Mouse (Mus musculus) lung, postnatal 0 days (tissue): ENCODE data around the gene Ciapin1. TPM values are rescaled to one million over a fixed set of nuclear protein-coding genes. Genes with fewer than 3 reads are reported as not detected.

Source experiments
- ATAC-seq: fragments of 200-750 bp; cut with Nextera tagmentation; 2 replicates; pipeline ENCODE4 v1.8.0; 2017; ENCODE audit warnings: moderate library complexity
- DNase-seq: peaks from one replicate; pipeline ENCODE4 v3.0.0-alpha.2; 2016; ENCODE audit warnings: low spot score
- H3K27ac ChIP-seq: fragments of 300-500 bp; sonication (generic); 2 replicates; pipeline ENCODE4 v1.5.1; 2014; ENCODE audit warnings: antibody characterized with exemption, mild to moderate bottlenecking, low read length, mixed read lengths
- H3K27me3 ChIP-seq: fragments of 300-500 bp; sonication (generic); replicated peaks from 2 replicates; pipeline ENCODE4 v1.6.1; 2014; ENCODE audit warnings: low read length, mixed read lengths; ENCODE audit not compliant: insufficient read depth
- H3K36me3 ChIP-seq: fragments of 300-500 bp; sonication (generic); 2 replicates; pipeline ENCODE4 v1.6.1; 2014; ENCODE audit warnings: low read length, mixed read lengths; ENCODE audit not compliant: insufficient read depth
- H3K4me1 ChIP-seq: fragments of 300-500 bp; sonication (generic); 2 replicates; pipeline ENCODE4 v1.6.1; 2014; ENCODE audit warnings: antibody characterized with exemption, low read depth, low read length, mixed read lengths; ENCODE audit not compliant: insufficient read depth
- H3K4me2 ChIP-seq: fragments of 300-500 bp; sonication (generic); replicated peaks from 2 replicates; pipeline ENCODE4 v1.6.1; 2014; ENCODE audit warnings: low read depth, mild to moderate bottlenecking, low read length, moderate library complexity, mixed read lengths
- H3K4me3 ChIP-seq: fragments of 300-500 bp; sonication (generic); 2 replicates; pipeline ENCODE4 v1.5.1; 2014; ENCODE audit warnings: low read depth, low read length
- H3K9ac ChIP-seq: fragments of 300-500 bp; sonication (generic); replicated peaks from 2 replicates; pipeline ENCODE4 v1.6.1; 2014; ENCODE audit warnings: low read depth, mild to moderate bottlenecking
- H3K9me3 ChIP-seq: fragments of 300-500 bp; sonication (generic); 2 replicates; pipeline ENCODE4 v1.6.1; 2016; ENCODE audit warnings: low read length, mixed read lengths
- CTCF ChIP-seq: IDR thresholded peaks from 2 replicates; pipeline ENCODE4 v1.5.1; 2016; ENCODE audit warnings: antibody characterized with exemption, mild to moderate bottlenecking
- EP300 ChIP-seq: IDR thresholded peaks from 2 replicates; pipeline ENCODE4 v1.6.1; 2016; ENCODE audit warnings: antibody characterized with exemption, mild to moderate bottlenecking, control low read depth
- WGBS: fragments of 180-500 bp; shearing (Covaris S2); extraction: QIAGEN DNeasy Blood & Tissue Kit; methylation state at CpG from one replicate; pipeline ENCODE4 v1.1.7; 2014; 5-methylcytosine and 5-hydroxymethylcytosine counted together
- polyA plus RNA-seq: library from polyadenylated mRNA; unstranded; fragments of >200 nt; fragmentation: Nextera tagmentation; extraction: Ambion mirVana; gene quantifications from 2 replicates; pipeline ENCODE4 v1.2.1, GENCODE M21; 2015

The Ciapin1 gene
- polyA plus RNA-seq, 1 experiment from 2014 or later = 74.5 TPM

DNA sequence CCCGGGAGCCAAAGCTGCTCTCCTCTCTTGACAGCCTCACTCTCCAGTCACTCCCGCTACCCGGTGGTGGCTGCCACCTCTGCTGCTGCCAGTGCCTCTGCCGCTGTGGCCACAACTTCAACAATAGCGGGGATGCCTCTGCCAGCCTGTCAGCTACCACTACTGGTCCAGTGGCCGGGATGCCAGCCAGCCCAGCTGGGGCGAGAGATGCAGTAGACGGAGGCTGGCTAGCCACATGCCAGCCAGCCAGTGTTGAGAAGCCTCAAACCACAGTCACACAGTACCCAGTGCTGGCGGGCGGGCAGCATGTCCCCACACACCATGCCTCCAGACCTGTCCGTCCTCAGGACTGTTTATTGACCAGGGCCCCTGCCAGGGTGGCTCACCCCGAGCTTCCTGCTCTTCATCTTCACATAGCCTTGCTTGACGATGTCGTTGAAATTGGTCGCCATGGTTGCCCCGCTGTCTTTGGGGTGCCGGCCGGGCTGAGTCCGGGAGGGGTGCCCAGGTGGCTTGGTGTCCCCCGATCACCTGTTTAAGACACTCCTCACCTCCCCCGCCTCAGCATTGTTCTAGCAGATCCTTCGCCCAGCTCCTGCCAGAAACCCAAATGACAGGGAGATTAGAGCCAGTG, 32.4 kb upstream of the Ciapin1 start:
- Histone ChIP-seq H3K9me3 (no peaks in the 10 kb centered on the region), H3K4me3 (peak overlapping the region; percentile 29), H3K36me3 (peaks cover 6% of the 10 kb centered on the region; the same call in 1 of the 2 replicates), H3K9ac (peak overlapping the region; percentile 23), H3K27me3 (no peaks in the 10 kb centered on the region), H3K4me1 (peaks cover 34% of the 10 kb centered on the region), H3K4me2 (peak overlapping the region; percentile 69), H3K27ac (0 out of 2 replicates have a peak overlapping the region, but pooled peaks have one; percentile 43)
- ATAC-seq = no peak
- no peak for DNase-seq
- TF ChIP-seq CTCF (no peak), EP300 (no peak)
- WGBS = 4% methylated on average over 20 of the region's 22 CpGs

DNA sequence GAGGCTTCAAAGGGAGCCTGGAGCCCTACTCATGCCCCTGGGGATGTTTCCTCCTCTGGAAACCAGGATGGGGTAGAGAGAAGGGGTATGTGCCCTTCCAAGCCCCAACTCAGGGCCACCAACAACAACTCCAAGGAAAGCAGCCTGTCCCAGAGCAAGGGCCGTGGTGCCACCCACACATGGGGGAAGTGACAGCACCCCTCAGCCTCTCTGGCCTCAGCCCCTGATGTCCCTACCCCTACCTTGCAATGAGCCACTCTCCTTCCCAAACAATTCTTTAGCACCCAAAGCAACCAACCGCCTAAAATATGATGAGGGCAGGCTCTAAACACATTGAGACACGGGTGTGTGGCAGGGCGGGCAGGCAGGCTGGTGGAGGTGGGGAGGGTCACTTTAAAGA, 31.8 kb upstream of the Ciapin1 start:
- Histone ChIP-seq H3K4me1 (peaks cover 34% of the 10 kb centered on the region), H3K4me2 (peak overlapping the region; percentile 69), H3K9me3 (no peaks in the 10 kb centered on the region), H3K4me3 (0 out of 2 replicates have a peak overlapping the region, but pooled peaks have one; percentile 29), H3K36me3 (peaks cover 12% of the 10 kb centered on the region), H3K27ac (no peak overlapping the region), H3K27me3 (no peaks in the 10 kb centered on the region), H3K9ac (no peak overlapping the region)
- DNase-seq (no peak), ATAC-seq (no peak)
- TF ChIP-seq EP300 (no peak), CTCF (no peak)
- 36% methylated on average over 4 of the region's 4 CpGs for WGBS

DNA sequence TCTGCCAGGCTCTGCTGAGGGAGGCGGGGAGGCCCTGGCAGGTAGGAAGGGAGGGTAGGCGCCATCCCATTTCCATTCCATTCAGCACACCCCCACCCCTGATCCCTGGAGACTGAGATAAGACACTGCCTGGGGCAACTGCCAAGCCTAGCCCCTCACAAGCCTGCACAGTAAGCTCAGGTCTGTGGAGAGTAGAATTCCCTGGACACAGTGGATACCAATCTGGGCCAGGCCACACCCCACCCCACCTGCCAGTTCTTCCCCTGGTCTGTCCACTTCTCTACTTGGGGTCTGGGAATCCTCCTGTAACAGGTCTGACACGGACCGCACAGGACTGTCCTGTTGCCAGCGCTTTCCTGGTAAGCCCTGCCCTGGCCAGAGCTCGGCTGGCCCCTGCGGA, 31.0 kb upstream of the Ciapin1 start:
- peaks cover 20% of the 10 kb centered on the region for H3K36me3 ChIP-seq
- no peak for DNase-seq
- ATAC-seq = no peak
- H3K9me3 ChIP-seq = no peaks in the 10 kb centered on the region
- no peak for TF ChIP-seq EP300
- no peak for TF ChIP-seq CTCF
- no peak overlapping the region for H3K27ac ChIP-seq
- no peak overlapping the region for H3K4me2 ChIP-seq
- no peak overlapping the region for H3K4me3 ChIP-seq
- H3K9ac ChIP-seq = no peak overlapping the region
- H3K27me3 ChIP-seq = no peaks in the 10 kb centered on the region
- H3K4me1 ChIP-seq = peaks cover 29% of the 10 kb centered on the region
- 36% methylated on average over 7 of the region's 7 CpGs for whole genome bisulfite sequencing

DNA sequence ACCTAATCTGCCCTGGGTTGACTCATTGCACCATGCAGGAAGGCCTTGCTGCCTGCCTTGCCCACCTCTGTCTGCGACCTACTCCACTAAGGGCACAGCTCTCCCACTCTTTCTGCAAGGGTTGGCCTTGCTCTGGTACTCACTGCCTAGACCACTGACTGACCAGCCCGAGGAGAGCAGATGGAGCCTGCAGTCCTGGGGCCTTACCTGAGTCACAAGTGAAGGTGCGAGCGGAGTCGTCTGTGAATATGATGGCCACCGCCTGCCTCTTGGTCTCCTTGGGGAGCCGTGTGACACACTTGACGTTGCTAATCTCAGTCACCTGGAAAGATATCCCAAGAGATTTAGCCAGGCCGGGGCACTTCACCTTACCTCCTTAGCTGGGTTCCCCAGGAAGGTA, 28.8 kb upstream of the Ciapin1 start:
- ATAC-seq (no peak), DNase-seq (no peak)
- Histone ChIP-seq H3K36me3 (peaks cover 33% of the 10 kb centered on the region), H3K9me3 (no peaks in the 10 kb centered on the region), H3K4me3 (no peak overlapping the region), H3K27me3 (no peaks in the 10 kb centered on the region), H3K9ac (no peak overlapping the region), H3K27ac (no peak overlapping the region), H3K4me1 (peaks cover 22% of the 10 kb centered on the region), H3K4me2 (no peak overlapping the region)
- WGBS = 87% methylated on average over 9 of the region's 9 CpGs
- no peak for TF ChIP-seq EP300
- TF ChIP-seq CTCF = no peak

DNA sequence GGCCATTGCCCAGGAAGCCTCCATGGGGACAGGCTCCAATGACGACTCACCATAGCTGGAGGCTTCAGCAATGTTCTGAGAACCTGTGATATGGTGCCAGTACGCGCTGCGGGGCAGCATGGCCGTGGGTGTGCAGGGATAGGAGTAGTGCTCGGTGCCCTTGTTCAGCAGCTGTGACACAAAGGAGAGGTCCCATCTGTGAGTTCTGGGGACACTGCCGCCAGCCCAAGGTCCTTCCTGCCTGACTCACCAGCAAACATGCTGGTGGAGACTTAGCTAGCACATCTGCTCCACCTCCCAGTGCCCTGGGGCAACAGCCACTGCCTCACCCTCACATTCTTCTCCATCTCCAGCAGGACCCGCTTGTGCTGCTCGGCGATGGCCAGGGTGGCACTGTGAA, 27.1 kb upstream of the Ciapin1 start:
- no peak for DNase-seq
- Histone ChIP-seq H3K27ac (no peak overlapping the region), H3K4me3 (no peak overlapping the region), H3K27me3 (no peaks in the 10 kb centered on the region), H3K36me3 (peaks cover 33% of the 10 kb centered on the region), H3K9ac (no peak overlapping the region), H3K4me2 (no peak overlapping the region), H3K4me1 (peaks cover 6% of the 10 kb centered on the region; the same call in 1 of the 2 replicates), H3K9me3 (no peaks in the 10 kb centered on the region)
- TF ChIP-seq CTCF (no peak), EP300 (no peak)
- no peak for ATAC-seq
- 78% methylated on average over 10 of the region's 10 CpGs for WGBS

DNA sequence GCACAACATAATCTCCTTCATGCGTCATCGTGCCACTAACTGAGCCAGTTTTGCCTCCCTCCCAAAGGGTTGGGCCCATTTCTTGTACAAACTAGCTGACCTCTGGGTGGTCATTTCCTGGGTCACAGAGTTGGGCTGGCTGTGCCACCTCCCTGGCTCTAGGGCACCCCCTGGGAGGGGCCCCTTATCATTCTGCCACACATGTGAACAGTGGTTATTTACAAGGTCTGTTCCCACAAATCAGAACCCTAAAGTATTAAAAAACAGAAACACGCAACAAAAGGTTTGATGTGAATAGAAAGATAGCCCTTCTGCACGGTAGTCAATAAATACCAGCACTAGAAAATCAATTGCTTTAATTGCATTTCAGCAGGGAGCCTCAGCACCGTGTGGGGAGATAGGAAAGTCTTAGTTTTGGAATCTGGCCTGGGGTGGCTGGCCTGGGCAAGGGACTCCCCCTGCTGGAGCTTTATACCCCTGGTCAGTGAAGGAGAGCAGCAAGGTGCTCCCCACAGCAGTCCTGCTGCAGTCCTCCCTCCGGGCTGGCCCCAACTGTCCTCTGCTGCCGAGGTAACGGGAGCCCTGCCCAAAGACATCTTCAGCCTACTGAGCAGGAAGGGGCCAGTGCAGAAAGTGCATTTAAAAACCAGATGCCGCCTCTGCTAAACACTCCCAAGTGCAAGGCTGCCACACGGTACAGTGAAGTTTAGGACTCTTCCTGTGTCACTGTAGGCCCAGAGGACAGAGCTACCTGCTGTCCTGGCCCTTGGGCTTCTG, 25.9 kb upstream of the Ciapin1 start:
- 71% methylated on average over 10 of the region's 10 CpGs for WGBS
- Histone ChIP-seq H3K4me3 (no peak overlapping the region), H3K9me3 (no peaks in the 10 kb centered on the region), H3K4me1 (no peaks in the 10 kb centered on the region; the same call in 1 of the 2 replicates), H3K4me2 (no peak overlapping the region), H3K27me3 (no peaks in the 10 kb centered on the region), H3K9ac (no peak overlapping the region), H3K36me3 (peaks cover 33% of the 10 kb centered on the region), H3K27ac (no peak overlapping the region)
- ATAC-seq (no peak), DNase-seq (no peak)
- TF ChIP-seq CTCF (peak; percentile 43), EP300 (no peak)
